Mouse (Mus musculus): ENCODE data around the gene Rbfox2.

DNA sequence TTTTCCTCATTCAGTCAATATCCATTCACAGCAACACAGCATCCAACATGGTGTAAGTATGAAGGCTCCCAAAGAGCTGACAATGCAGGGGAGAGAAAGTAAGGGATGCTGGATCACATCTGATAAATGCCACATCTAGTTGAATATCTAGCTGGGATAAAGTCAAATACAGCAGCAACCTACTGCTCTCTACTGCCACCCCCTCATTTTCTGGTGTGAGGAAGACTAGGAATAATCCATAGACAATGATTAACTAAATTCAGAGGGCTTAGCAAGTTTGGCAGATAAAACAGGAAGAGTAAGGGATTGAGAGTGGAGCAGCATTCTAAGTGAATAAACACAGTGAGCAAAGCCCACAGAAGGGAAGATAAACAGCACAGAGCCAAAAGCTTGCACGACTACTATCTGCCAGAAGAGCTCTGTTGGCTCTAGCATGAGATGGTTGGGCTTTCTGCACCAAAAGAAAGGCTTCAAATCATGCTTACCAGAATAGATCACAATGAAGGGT is 140.5 kb downstream of the Rbfox2 start:
- TF ChIP-seq POLR2A (IDR thresholded peaks at IDR 0.05; ENCODE audit: low read depth, low read length) (no peak), E2F4 (IDR thresholded peaks at IDR 0.05; ENCODE audit: insufficient replicate concordance, low read depth, low read length) (no peak), MAX (IDR thresholded peaks at IDR 0.05; ENCODE audit: low read length) (no peak), ELF1 (IDR thresholded peaks at IDR 0.05; ENCODE audit: low read depth, low read length) (no peak), NRF1 (IDR thresholded peaks at IDR 0.05; ENCODE audit: low read depth, low read length) (no peak), CTCF (conservative IDR thresholded peaks at IDR 0.05 in 1 of 2, IDR thresholded peaks at IDR 0.05 in 1 of 2; ENCODE audit: low read depth in 2 of 2, low read length in 2 of 2) (no peak), SMC3 (IDR thresholded peaks at IDR 0.05; ENCODE audit: low read depth, low read length) (no peak), MYC (IDR thresholded peaks at IDR 0.05; ENCODE audit: low read depth, low read length) (no peak), GABPA (IDR thresholded peaks at IDR 0.05; ENCODE audit: insufficient replicate concordance, low read depth, low read length) (no peak), HCFC1 (IDR thresholded peaks at IDR 0.05; ENCODE audit: low read depth, low read length) (no peak)
